Mouse (Mus musculus) kidney, postnatal 14 days (tissue): ENCODE measurements around the gene Rbbp5.
"Not testable (repeated sequence)": the region's sequence is repeated elsewhere in the genome, so short reads cannot be mapped to it uniquely, and the experiment has no call there.

ENCODE experiments used
- DNase-seq: peaks from one replicate; pipeline ENCODE4 v3.0.0; 2022; ENCODE audit warnings: mixed read lengths

The Rbbp5 gene

GRCm38 (mm10) chr1:132476928-132477691, at the start of gene Rbbp5:
Gene Rbbp5 (plus strand): TSS chr1:132477365.
- DNase-seq: peak; percentile 91

GRCm38 (mm10) chr1:132430818-132431217, 46.3 kb upstream of the Rbbp5 start:
- DNase-seq: no peak

GRCm38 (mm10) chr1:132431716-132432115, 45.4 kb upstream of the Rbbp5 start:
- DNase-seq: peak; percentile 72

- no peak for DNase-seq
These were observed 43.8 kb upstream of the Rbbp5 start for GRCm38 (mm10) chr1:132433349-132433748.

- no peak for DNase-seq
These were observed 43.1 kb upstream of the Rbbp5 start for GRCm38 (mm10) chr1:132434032-132434431.

GRCm38 (mm10) chr1:132436320-132436958, 40.7 kb upstream of the Rbbp5 start:
- DNase-seq: peak; percentile 37

- DNase-seq: no peak
These were observed 40.2 kb upstream of the Rbbp5 start for GRCm38 (mm10) chr1:132436960-132437359.

GRCm38 (mm10) chr1:132437389-132437788, 39.8 kb upstream of the Rbbp5 start:
- DNase-seq: no peak

GRCm38 (mm10) chr1:132440896-132441435, 36.2 kb upstream of the Rbbp5 start:
- no peak for DNase-seq

- no peak for DNase-seq
These were observed 27.4 kb upstream of the Rbbp5 start for GRCm38 (mm10) chr1:132449742-132450141.

- no peak for DNase-seq
These were observed 12.5 kb upstream of the Rbbp5 start for GRCm38 (mm10) chr1:132464651-132465050.

- peak; percentile 39 for DNase-seq
These were observed 8.2 kb upstream of the Rbbp5 start for GRCm38 (mm10) chr1:132468926-132469325.

- peak; percentile 9 for DNase-seq
These were observed 7.6 kb upstream of the Rbbp5 start for GRCm38 (mm10) chr1:132469519-132469918.

- DNase-seq: not testable (repeated sequence)
These were observed 7.1 kb upstream of the Rbbp5 start for GRCm38 (mm10) chr1:132470031-132470430.

- DNase-seq: no peak
These were observed 6.1 kb upstream of the Rbbp5 start for GRCm38 (mm10) chr1:132471032-132471431.

- DNase-seq: no peak
These were observed 5.7 kb upstream of the Rbbp5 start for GRCm38 (mm10) chr1:132471499-132471898.

GRCm38 (mm10) chr1:132472537-132472936, 4.6 kb upstream of the Rbbp5 start:
- no peak for DNase-seq

- no peak for DNase-seq
These were observed 2.7 kb upstream of the Rbbp5 start for GRCm38 (mm10) chr1:132474496-132474895.

- DNase-seq: no peak
These were observed 614 bp upstream of the Rbbp5 start for GRCm38 (mm10) chr1:132476575-132476927.

- DNase-seq: no peak
These were observed 2.3 kb downstream of the Rbbp5 start for GRCm38 (mm10) chr1:132479438-132479837.

GRCm38 (mm10) chr1:132481619-132482018, 4.5 kb downstream of the Rbbp5 start:
- no peak for DNase-seq

GRCm38 (mm10) chr1:132483234-132483633, 6.1 kb downstream of the Rbbp5 start:
- no peak for DNase-seq

- DNase-seq: no peak
These were observed 6.6 kb downstream of the Rbbp5 start for GRCm38 (mm10) chr1:132483759-132484158.

- no peak for DNase-seq
These were observed 23.4 kb downstream of the Rbbp5 start for GRCm38 (mm10) chr1:132500535-132500934.
